Mouse (Mus musculus) layer of hippocampus, adult 18-20 months (tissue): ENCODE results near the gene Spink2. TPM values are rescaled to one million over a fixed set of nuclear protein-coding genes. Genes with fewer than 3 reads are reported as not detected.
"Not testable (repeated sequence)": the region's sequence is repeated elsewhere in the genome, so short reads cannot be mapped to it uniquely, and the experiment has no call there.

Experiments
- DNase-seq, 2 experiments: peaks; one replicate each; pipeline ENCODE4 v3.0.0; 2022; ENCODE audit warnings: low spot score in 2 of 2
- total RNA-seq, 2 experiments: library from RNA; stranded (reverse); gene quantifications; 2 replicates each; pipeline ENCODE4 v1.2.3; 2021

The Spink2 gene
- total RNA-seq, 2 experiments from 2014 or later = not detected

DNA sequence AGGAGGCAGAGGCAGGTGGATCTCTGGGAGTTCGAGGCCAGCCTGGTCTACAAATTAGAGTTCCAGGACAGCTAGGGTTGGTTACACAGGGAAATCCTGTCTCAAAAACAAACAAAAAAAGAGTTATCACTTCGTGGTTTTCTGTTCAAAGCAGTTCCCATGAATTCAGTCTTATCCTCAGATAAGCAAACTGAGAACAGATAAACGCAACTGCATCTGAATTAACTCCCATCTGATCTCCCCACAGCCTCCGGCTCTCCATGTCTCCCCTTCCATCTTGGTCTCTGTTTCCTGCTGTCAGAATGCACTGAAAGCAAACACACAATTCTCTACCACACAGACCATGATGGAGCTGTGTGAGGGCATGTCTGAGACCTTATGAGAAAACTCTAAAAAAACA, 10.6 kb downstream of the Spink2 start:
- DNase-seq = no peak

- peak in 1 of 2 experiments; percentile 30 for DNase-seq
Observed at GRCm38 (mm10) chr5:77193951-77194350, 17.3 kb downstream of the Spink2 start.

DNA sequence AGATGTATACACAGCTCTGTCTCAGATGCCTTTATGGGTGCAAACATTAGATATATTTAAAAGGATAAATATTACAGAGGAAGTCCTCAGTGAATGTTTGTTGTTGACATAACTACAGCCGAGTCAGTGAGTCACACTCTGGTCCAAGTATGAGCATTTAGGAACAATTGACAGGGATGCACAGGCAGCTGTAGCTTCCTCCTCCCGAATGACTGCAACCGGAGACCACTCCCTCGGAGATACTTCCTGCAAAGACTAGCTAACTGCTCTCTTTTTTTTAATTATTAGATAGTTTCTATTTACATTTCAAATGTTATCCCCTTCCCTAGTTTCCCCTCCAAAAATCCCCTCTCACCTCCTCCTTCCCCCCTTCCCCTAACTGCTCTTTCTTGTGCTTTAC, 18.0 kb downstream of the Spink2 start:
- no peak for DNase-seq

DNA sequence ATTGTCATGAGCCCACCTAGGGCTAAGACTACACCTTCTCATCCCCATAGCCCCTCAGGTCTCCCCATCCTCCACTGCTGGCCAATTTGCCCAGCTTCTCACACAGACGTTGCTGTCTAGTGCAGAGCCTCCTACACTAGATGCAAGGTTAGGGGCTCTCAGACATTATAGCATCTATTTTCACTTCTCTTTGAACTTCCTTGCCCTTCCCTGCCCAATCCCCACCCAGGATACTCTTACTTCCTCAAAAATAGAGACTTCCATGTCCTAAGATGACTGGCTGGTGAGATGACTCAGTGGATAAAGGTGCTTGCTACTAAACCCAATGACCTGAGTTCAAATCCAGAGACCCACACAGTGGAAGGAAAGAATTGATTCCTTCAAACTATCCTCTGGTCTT, 19.6 kb downstream of the Spink2 start:
- no peak for DNase-seq

DNA sequence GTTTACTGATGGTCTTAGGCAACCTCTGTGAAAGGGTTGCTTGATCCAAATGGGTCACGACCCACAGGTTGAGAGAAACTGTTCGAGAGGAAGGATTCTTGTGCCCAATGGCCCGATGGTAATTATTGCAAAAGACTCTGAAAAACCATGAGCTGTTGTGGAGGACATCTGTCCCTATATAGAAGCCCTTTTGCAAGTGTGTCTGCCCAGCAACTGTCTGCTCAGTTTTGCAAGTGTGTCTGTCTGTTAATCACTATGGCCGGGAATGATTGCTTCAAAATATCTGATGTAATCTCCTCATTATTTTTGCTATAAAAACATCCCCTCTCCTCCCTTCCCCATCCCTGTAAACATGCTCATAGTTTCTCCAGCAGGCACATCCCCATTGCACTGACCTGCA, 20.2 kb downstream of the Spink2 start:
- no peak for DNase-seq

DNA sequence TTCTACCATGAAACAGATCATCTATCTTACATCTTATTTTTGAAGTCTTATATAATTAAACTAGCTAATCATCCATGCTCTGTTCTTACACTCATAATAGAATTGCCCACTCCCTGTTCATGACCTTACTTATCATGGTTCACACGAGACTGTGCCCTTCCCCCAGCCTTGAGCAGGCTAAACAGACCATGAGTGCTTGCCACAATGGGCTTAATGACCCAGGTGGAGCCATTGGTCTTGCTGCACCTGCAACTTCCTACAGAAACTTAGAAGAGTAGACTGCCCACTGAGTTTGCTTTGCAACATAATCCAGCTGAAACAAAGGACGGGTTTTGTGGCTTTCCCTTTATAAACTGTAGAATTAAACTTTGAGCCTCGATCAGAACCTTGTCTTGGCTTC, 22.5 kb downstream of the Spink2 start:
- DNase-seq = no peak

- DNase-seq = no peak
Observed at GRCm38 (mm10) chr5:77185351-77185750, 25.9 kb downstream of the Spink2 start.

DNA sequence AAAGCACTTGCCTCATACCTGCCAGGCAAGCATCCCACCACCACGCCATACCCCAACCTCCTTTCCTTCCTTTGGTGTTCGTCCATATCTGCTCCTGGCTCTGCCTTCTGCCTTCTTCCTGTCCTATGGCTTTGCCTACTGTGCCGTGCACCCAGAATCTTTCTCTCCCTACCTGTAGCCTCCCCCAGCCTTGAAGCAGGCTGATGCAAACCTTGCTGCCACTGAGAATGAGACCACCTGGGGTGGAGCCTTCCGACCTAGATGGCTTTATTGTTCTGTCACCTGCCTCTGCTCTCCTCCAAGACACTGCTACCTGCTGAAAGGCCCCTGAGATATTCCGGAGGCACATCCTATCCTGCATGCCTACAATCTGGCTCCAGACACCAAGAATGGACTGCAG, 27.4 kb downstream of the Spink2 start:
- DNase-seq = not testable (repeated sequence)

DNA sequence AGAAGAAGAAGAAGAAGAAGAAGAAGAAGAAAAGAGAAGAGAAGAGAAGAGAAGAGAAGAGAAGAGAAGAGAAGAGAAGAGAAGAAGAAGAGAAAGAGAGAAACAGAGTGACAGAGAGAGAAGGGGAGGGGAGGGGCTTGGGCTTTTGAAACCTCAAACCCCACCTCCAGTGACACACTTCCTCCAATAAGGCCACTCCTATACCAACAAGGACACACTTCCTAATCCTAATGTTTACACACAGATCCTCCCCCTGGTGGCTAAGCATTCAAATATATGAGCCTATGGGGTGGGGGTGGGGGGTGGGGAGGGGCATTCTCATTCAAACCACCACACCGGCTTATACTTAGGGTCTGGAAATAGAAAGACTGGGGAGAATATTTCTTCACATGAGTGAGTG, 27.9 kb downstream of the Spink2 start:
- DNase-seq = no peak

DNA sequence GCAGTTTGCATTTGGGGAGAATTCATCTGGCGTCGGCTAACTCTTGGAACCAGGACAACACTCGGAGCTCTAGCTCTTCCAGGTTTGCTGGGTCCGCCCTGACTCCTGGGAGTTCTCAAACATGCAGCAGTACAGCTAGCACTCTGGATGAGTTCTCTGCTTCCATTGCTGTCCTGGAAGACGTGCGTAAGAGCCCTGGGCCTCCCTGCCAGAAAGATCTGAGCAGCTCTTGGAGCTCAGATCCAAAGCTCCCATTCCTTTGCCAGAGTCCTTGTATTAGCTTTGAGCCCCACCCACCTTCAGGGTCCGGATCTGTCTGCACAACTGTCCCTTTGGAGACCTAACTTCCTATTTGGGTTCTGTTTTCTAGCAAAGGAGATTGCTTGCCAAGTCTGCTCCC, 29.8 kb downstream of the Spink2 start:
- no peak for DNase-seq

DNA sequence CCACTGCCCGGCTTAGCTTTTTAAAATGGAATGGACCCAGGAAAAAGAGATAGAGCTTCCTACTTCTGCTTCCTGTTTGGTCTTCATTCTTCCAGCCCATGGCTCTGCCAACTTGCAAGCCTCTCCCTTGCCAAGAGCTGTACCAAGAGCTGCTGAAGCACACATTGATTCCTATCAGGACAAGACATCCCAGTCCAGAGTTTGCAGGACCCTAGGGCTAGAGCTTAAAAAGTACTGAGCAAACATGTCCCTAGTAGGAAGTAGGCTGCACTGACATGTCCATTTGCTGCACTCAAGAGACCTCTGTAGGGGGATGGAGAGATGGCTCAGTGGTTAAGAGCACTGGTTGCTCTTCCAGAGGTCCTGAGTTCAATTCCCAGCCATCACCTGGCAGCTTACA, 32.3 kb downstream of the Spink2 start:
- DNase-seq = no peak

- no peak for DNase-seq
Observed at GRCm38 (mm10) chr5:77178008-77178407, 33.3 kb downstream of the Spink2 start.

- no peak for DNase-seq
Observed at GRCm38 (mm10) chr5:77174779-77175178, 36.5 kb downstream of the Spink2 start.

DNA sequence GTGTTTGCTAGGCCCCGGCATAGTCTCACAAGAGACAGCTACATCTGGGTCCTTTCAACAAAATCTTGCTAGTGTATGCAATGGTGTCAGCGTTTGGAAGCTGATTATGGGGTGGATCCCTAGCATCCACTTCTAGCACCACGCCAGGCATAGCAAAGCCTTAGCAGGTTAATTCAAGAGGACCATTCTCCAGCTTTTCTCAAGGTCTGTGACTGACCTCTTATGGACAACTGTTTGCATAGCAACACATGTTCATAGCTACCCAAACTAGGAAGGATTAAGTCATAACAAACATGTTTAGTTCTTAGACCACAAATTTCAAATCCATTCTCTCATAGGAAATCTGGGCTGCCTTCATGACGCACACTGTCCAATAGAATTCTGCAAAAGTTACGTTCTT, 40.7 kb downstream of the Spink2 start:
- peak; percentile 16 to 53 for DNase-seq

- DNase-seq = no peak
Observed at GRCm38 (mm10) chr5:77167306-77167945, 43.8 kb downstream of the Spink2 start.

GRCm38 (mm10) chr5:77165703-77166625, 45.3 kb downstream of the Spink2 start:
- no peak for DNase-seq

DNA sequence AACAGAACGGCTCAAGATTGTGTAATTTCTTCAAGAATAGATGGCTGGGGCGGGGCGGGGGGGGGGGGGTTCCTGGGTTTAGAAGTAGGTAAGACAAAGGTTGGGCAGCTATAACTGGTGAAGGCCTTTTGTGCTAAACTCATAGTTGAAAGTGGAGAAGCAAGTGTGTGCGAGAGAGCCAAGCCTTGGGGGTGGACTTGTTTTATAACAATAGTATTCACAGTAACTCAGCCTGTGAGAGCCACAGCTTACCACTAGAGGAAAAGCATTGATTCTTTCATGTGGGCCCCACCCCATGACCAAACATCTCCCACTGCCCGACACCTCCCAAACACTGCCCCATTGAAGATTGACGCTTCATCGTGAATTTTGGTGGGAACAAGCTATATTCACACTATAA, 47.7 kb downstream of the Spink2 start:
- no peak for DNase-seq

- no peak for DNase-seq
Observed at GRCm38 (mm10) chr5:77162566-77162965, 48.7 kb downstream of the Spink2 start.

- no peak for DNase-seq
Observed at GRCm38 (mm10) chr5:77157777-77158540, 53.3 kb downstream of the Spink2 start.

GRCm38 (mm10) chr5:77156938-77157337, 54.3 kb downstream of the Spink2 start:
- DNase-seq = no peak

DNA sequence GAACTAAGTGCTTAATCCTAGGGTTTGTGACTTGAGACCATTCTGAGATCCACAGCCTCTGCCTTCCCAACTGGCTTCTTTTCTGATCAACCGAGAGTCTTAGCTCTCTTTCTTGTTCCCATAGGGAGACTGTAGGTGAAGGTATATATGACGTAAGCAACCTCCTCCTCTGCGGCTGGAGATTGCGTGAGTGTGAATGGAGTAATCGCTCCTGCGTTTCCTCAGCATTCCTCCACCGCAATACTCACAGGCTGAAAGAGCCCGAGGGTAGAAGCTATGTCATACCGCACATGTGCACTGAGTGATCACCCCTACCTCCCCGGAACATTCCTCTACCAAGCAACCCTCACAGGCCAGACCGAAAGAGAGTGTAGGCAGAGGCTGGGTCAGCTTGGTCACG, 55.7 kb downstream of the Spink2 start:
- no peak for DNase-seq
